Mouse (Mus musculus): ENCODE measurements around the gene Ak1.

Gene Ak1

GRCm38 (mm10) chr2:32658873-32659272, 37.3 kb downstream of the Ak1 start:
- DNase-seq = no peak

- peak; percentile 77 to 85 for DNase-seq
Measured at GRCm38 (mm10) chr2:32661509-32662107, 40.0 kb downstream of the Ak1 start.

- no peak for DNase-seq
Measured at GRCm38 (mm10) chr2:32662291-32662690, 40.7 kb downstream of the Ak1 start.

- DNase-seq = no peak
Measured at GRCm38 (mm10) chr2:32665345-32665744, 43.8 kb downstream of the Ak1 start.

GRCm38 (mm10) chr2:32665853-32666252, 44.3 kb downstream of the Ak1 start:
- DNase-seq = no peak

- no peak for DNase-seq
Measured at GRCm38 (mm10) chr2:32667775-32668174, 46.2 kb downstream of the Ak1 start.

GRCm38 (mm10) chr2:32668176-32668575, 46.6 kb downstream of the Ak1 start:
- no peak for DNase-seq

GRCm38 (mm10) chr2:32669876-32670275, 48.3 kb downstream of the Ak1 start:
- no peak for DNase-seq

- no peak for DNase-seq
Measured at GRCm38 (mm10) chr2:32671147-32671546, 49.6 kb downstream of the Ak1 start.

- DNase-seq = no peak
Measured at GRCm38 (mm10) chr2:32671907-32672595, 50.5 kb downstream of the Ak1 start.

GRCm38 (mm10) chr2:32673176-32673917, 51.8 kb downstream of the Ak1 start:
- peak; percentile 72 to 83 for DNase-seq

- DNase-seq = no peak
Measured at GRCm38 (mm10) chr2:32676821-32677220, 55.3 kb downstream of the Ak1 start.

GRCm38 (mm10) chr2:32677683-32678082, 56.1 kb downstream of the Ak1 start:
- DNase-seq = no peak

- DNase-seq = no peak
Measured at GRCm38 (mm10) chr2:32680051-32680451, 58.5 kb downstream of the Ak1 start.

- DNase-seq = no peak
Measured at GRCm38 (mm10) chr2:32680961-32681650, 59.5 kb downstream of the Ak1 start.

GRCm38 (mm10) chr2:32681754-32682153, 60.2 kb downstream of the Ak1 start:
- no peak for DNase-seq

GRCm38 (mm10) chr2:32682721-32683417, 61.3 kb downstream of the Ak1 start:
- no peak for DNase-seq

- no peak for DNase-seq
Measured at GRCm38 (mm10) chr2:32683701-32684100, 62.1 kb downstream of the Ak1 start.
